Mouse (Mus musculus) lung, embryonic 16.5 days (tissue): ENCODE results near the gene Nfil3. TPM values are rescaled to one million over a fixed set of nuclear protein-coding genes. Genes with fewer than 3 reads are reported as not detected.

Experiments
- ATAC-seq: fragments of 200-750 bp; cut with Nextera tagmentation; 2 replicates; pipeline ENCODE4 v1.8.0; 2017; ENCODE audit warnings: low read depth, mild to moderate bottlenecking, moderate library complexity
- H3K27ac ChIP-seq: fragments of 300-500 bp; sonication (generic); 2 replicates; pipeline ENCODE4 v1.5.1; 2014; ENCODE audit warnings: mild to moderate bottlenecking, control low read depth, low read length
- H3K27me3 ChIP-seq: fragments of 300-500 bp; sonication (generic); 2 replicates; pipeline ENCODE4 v1.6.1; 2014; ENCODE audit warnings: low read depth, low read length, mixed read lengths; ENCODE audit not compliant: control insufficient read depth, insufficient read depth
- H3K36me3 ChIP-seq: fragments of 300-500 bp; sonication (generic); 2 replicates; pipeline ENCODE4 v1.6.1; 2014; ENCODE audit warnings: low read length; ENCODE audit not compliant: control insufficient read depth, insufficient read depth
- H3K4me1 ChIP-seq: fragments of 300-500 bp; sonication (generic); replicated peaks from 2 replicates; pipeline ENCODE4 v1.6.1; 2014; ENCODE audit warnings: low read length, mixed read lengths; ENCODE audit not compliant: control insufficient read depth, insufficient read depth
- H3K4me2 ChIP-seq: fragments of 300-500 bp; sonication (generic); 2 replicates; pipeline ENCODE4 v1.6.1; 2014; ENCODE audit warnings: low read depth, low read length, control low read depth
- H3K4me3 ChIP-seq: fragments of 300-500 bp; sonication (generic); 2 replicates; pipeline ENCODE4 v1.5.1; 2014; ENCODE audit warnings: mild to moderate bottlenecking, low read length, control low read depth
- H3K9ac ChIP-seq: fragments of 300-500 bp; sonication (generic); 2 replicates; pipeline ENCODE4 v1.6.1; 2014; ENCODE audit warnings: low read length, control low read depth
- H3K9me3 ChIP-seq: fragments of 300-500 bp; sonication (generic); 2 replicates; pipeline ENCODE4 v1.6.1; 2016; ENCODE audit warnings: low read length; ENCODE audit not compliant: control insufficient read depth
- WGBS: fragments of 180-500 bp; shearing (Covaris S2); extraction: QIAGEN DNeasy Blood & Tissue Kit; methylation state at CpG from one replicate; pipeline ENCODE4 v1.1.7; 2014; 5-methylcytosine and 5-hydroxymethylcytosine counted together
- polyA plus RNA-seq: library from polyadenylated mRNA; unstranded; fragments of >200 nt; fragmentation: Nextera tagmentation; extraction: Ambion mirVana; gene quantifications from 2 replicates; pipeline ENCODE4 v1.2.1, GENCODE M21; 2015

Nfil3 gene
- polyA plus RNA-seq, 1 experiment from 2014 or later: 20.8 TPM

DNA sequence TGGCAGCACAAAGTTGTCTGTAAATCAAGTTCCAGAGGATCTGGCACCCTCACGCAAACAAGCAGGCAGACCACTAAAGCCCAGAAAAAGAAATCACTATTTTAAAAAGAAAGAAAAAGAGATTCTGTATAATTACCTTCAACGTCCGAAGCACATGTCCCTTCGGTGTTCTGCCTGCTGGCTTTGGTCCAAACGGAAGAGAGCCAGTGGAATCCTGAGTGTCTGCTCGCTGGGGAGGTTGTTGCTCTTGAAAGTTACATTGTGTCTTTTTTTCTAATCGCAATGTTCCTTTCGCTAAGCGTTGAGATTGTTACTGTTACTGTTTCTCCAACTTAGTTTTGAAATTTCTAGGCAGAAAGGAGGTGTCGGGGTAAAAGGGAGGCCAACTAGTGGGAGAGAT lies 50.3 kb downstream of the Nfil3 start:
- Histone ChIP-seq H3K27me3 (no peaks in the 10 kb centered on the region), H3K4me1 (peaks cover 16% of the 10 kb centered on the region; the same call in 1 of the 2 replicates), H3K4me3 (no peak overlapping the region), H3K9me3 (no peaks in the 10 kb centered on the region), H3K36me3 (no peaks in the 10 kb centered on the region), H3K9ac (no peak overlapping the region), H3K4me2 (no peak overlapping the region), H3K27ac (no peak overlapping the region)
- ATAC-seq: no peak
- WGBS: 43% methylated on average over 10 of the region's 10 CpGs

DNA sequence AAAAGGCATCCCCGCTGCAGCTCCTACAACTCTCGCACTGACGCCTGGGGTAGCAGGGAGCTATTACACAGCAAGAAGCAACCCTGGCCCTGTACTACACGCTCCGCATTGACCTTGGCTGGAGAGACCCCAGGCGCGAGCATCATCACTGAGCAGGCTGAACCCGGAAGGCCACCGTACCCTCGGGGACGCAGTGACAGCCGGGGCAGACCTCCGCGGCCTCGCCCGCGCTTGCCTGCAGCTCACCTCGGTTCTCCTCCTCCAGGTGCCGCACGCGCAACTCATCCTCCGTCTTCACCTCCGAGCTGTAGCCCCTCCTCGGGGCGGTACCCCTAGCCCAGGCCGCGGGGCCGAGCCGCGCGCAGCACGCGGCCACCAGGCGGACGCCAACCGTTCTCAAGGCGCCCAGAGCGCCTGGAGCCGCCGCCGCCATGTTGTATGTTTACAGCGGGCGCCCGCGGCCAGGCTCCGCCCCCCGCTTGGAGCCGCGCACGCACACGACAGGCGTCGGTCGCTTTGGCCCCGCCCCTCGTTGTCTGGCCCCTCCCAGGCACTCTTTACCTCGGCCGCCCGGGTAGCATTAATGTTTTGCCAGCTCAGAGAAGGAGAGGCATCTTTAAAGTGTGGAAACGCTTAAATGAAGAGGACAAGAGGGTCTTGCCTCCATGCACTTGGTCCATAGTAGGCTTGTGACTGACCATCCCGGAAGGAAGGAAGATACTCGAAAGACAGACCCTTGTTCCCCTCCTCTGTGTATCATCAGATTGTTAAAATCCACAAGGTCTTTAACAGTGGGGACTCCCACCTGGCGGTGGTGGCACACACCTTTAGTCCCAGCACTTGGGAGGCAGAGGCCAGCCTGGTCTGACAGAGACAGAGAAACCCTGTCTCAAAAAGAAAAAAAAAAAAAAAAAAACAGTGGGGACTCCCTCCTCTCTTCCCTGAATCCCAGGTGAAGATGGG lies 51.4 kb downstream of the Nfil3 start, which contains the start of gene Auh:
Gene Auh (minus strand): TSS at position 473 of the 963 bp plus-strand sequence.
- ATAC-seq: peak; percentile 99
- Histone ChIP-seq H3K9me3 (no peaks in the 10 kb centered on the region), H3K27me3 (no peaks in the 10 kb centered on the region), H3K27ac (peak within 1 kb of the TSS; percentile 45), H3K4me2 (peak within 1 kb of the TSS; percentile 63), H3K9ac (peak within 1 kb of the TSS; percentile 79), H3K36me3 (no peaks in the 10 kb centered on the region), H3K4me1 (peaks cover 16% of the 10 kb centered on the region; the same call in 1 of the 2 replicates), H3K4me3 (peak within 1 kb of the TSS; percentile 76)
- under 1% methylated on average over 59 of the region's 63 CpGs for WGBS

DNA sequence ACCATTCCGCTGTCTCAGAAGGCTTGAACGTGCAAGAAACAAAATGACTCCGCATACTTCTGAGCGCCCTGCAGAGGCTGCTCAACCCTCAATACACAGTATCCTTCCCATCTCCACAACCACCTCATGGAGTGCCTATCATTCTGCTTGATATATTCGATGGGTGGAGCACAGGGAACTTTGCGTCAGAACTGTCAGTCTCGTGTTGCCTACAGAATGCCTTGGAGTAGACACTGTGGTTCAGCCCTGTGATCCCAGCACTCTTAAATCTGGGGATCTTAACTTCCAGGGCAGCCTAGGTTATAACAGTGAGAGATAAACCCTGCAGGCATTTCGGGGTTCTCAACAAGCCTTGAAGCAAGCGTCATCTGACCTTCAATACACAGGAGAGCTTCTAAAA lies 52.5 kb downstream of the Nfil3 start:
- Histone ChIP-seq H3K4me2 (peak overlapping the region; percentile 63), H3K27ac (no peak overlapping the region), H3K27me3 (no peaks in the 10 kb centered on the region), H3K4me1 (peaks cover 16% of the 10 kb centered on the region; the same call in 1 of the 2 replicates), H3K4me3 (peak overlapping the region; percentile 76), H3K9ac (peak overlapping the region; percentile 79), H3K36me3 (no peaks in the 10 kb centered on the region), H3K9me3 (no peaks in the 10 kb centered on the region)
- 56% methylated on average over 9 of the region's 9 CpGs for whole genome bisulfite sequencing
- no peak for ATAC-seq

DNA sequence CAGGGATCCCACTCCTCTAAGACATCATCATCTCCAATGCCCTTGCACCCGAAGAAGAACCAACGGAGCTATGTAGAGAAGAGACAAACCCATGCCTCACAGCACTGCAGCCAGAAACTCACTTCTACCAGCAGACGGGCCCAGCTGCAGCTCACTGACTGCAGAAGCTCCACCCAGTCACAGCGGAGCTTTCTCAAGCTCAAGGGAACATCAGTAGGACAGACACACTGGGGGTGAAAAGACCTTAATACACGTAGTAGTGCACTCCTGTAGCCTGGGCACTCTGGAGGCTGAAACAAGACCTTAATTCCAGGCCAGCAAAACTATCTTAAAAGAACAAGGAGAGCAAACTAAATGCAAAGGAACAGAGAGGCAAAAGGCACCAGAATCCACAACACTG lies 56.4 kb downstream of the Nfil3 start:
- H3K4me3 ChIP-seq: no peak overlapping the region
- no peaks in the 10 kb centered on the region for H3K36me3 ChIP-seq
- H3K4me1 ChIP-seq: peaks cover 13% of the 10 kb centered on the region; the same call in 1 of the 2 replicates
- no peak overlapping the region for H3K4me2 ChIP-seq
- H3K9ac ChIP-seq: no peak overlapping the region
- H3K27ac ChIP-seq: no peak overlapping the region
- no peak for ATAC-seq
- H3K27me3 ChIP-seq: no peaks in the 10 kb centered on the region
- 76% methylated on average over 5 of the region's 5 CpGs for WGBS
- no peaks in the 10 kb centered on the region for H3K9me3 ChIP-seq

DNA sequence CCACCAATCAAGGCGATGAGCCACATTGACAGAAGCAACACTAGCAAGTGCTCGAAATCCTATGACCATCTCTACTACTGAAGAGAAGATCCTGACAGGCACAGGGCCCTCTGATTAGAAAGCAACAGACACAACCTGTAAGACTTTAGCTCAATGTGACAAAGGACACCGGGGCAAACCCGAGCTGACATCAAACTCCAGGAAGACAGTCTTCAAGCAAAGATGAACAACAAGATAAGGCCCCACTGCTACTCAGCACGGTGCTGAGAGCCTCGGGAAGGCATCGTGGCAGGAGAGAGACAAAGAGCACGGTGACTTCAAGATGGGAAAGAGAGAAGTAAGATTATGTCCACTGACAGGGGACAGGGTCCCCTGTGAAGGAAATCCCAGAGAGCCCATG lies 58.9 kb downstream of the Nfil3 start:
- Histone ChIP-seq H3K27ac (no peak overlapping the region), H3K4me1 (no peaks in the 10 kb centered on the region), H3K9me3 (no peaks in the 10 kb centered on the region), H3K9ac (no peak overlapping the region), H3K4me2 (no peak overlapping the region), H3K4me3 (no peak overlapping the region), H3K36me3 (peaks cover 2% of the 10 kb centered on the region; the same call in 1 of the 2 replicates), H3K27me3 (no peaks in the 10 kb centered on the region)
- ATAC-seq: no peak
- WGBS: 53% methylated on average over 8 of the region's 8 CpGs

DNA sequence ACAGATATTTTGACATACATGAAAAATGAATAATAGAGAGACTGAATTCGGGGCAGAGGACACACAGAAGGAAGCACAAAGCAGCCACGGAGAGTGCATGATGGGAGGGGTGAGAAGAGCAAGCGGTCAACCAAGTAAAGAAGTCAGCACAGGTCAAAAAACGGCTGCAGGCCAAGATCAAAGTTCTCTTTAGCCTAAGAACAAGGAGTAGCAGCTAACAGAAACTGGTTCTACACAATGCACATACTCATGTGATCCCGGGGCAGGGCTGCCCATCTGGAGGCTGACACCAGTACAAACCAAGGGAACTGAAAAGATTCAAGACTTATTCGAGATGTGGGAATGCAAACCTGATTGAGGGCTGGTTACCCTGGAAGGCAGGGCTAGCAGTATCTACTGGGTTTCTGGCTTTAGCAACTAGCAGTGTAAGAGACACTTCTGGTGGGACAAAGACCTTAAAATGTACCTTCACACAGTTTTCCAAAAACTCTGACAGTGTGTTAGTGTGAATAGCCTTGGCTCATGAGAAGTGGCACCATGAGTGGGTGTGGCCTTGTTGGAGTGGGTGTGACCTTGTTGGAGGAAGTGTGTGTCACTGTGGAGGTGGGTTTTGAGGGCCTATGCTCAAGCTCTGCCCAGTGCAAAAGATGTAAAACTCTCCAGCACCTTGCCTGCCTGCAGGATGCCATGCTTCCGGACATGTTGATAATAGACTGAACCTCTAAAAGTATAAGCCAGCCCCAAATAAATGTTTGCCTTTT lies 59.6 kb downstream of the Nfil3 start:
- no peak overlapping the region for H3K27ac ChIP-seq
- WGBS: 59% methylated on average over 7 of the region's 7 CpGs

DNA sequence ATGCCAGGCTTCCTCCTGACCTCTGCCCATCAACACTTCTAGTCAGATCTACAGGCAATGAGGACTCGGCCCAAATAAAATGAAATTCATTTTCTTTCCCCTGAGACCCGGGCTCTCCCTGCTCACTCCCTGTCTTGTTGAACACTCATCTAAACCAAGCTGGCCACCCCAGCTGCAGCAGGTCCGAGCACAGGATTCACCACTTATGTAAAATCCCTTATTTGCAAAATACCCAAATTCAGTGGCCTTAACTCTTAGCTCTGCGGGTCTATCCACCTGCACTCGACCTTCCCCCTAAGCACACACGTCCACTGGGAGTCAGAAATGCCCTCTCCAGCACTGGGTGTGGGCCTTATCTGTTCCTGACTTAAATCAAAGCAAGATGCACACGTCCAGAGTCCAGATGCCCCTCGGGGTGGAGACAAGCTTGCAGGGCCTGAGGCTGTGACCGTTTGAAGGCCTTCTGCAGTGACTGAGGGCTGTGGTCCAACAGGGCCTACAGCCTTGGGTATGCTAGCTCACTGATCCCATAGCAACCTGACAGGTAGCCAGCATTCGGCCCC lies 61.0 kb downstream of the Nfil3 start:
- WGBS: 63% methylated on average over 10 of the region's 10 CpGs
- Histone ChIP-seq H3K4me1 (no peaks in the 10 kb centered on the region), H3K27me3 (no peaks in the 10 kb centered on the region), H3K36me3 (peaks cover 2% of the 10 kb centered on the region; the same call in 1 of the 2 replicates), H3K9me3 (no peaks in the 10 kb centered on the region), H3K9ac (no peak overlapping the region), H3K4me2 (no peak overlapping the region), H3K4me3 (no peak overlapping the region), H3K27ac (no peak overlapping the region)
- ATAC-seq: no peak

More for the DNA sequence above, 59.6 kb downstream of the Nfil3 start:
- Histone ChIP-seq H3K9me3 (no peaks in the 10 kb centered on the region), H3K9ac (no peak overlapping the region), H3K4me2 (no peak overlapping the region), H3K36me3 (peaks cover 2% of the 10 kb centered on the region; the same call in 1 of the 2 replicates), H3K27me3 (no peaks in the 10 kb centered on the region), H3K4me3 (no peak overlapping the region), H3K4me1 (no peaks in the 10 kb centered on the region)
- no peak for ATAC-seq

- H3K4me1 ChIP-seq: 0 out of 2 replicates have a peak, but pooled peaks cover 3% of the 10 kb centered on the region
- H3K36me3 ChIP-seq: peaks cover 2% of the 10 kb centered on the region; the same call in 1 of the 2 replicates
- H3K9ac ChIP-seq: no peak overlapping the region
- no peak overlapping the region for H3K27ac ChIP-seq
- WGBS: 93% methylated on average over 5 of the region's 5 CpGs
- ATAC-seq: no peak
- H3K4me3 ChIP-seq: no peak overlapping the region
- no peaks in the 10 kb centered on the region for H3K9me3 ChIP-seq
- no peak overlapping the region for H3K4me2 ChIP-seq
- no peaks in the 10 kb centered on the region for H3K27me3 ChIP-seq
Observed at GRCm38 (mm10) chr13:52918333-52918732, 62.5 kb downstream of the Nfil3 start.
